Mouse (Mus musculus): ENCODE results near the gene A930033H14Rik. TPM values are rescaled to one million over a fixed set of nuclear protein-coding genes. Genes with fewer than 3 reads are reported as not detected.
A peak's percentile ranks its signal among the peaks of the same experiment; 100 is the strongest.

A930033H14Rik gene
- polyA plus RNA-seq, 1 experiment: 1.1 TPM

DNA sequence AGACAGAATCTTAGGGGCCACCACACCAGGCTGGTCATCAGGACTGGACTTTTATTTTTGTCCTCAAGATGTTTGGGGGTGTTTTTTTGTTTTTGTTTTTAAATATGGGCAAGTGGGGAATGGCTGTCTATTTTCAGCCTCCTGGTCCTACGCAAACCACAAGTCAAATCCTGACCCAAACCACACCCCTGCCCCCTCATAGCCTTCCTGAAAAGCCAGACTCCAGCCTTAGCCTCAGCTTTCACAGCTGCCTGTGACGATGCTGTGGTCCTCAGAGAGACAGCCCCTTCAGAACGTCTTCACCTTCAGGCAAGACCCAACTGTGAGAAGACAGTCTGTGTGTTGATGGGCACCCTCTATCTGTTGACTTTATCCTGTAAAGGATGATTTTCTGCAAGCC is 33.9 kb upstream of the A930033H14Rik start:
- Histone ChIP-seq H3K36me3 (ENCODE audit: control insufficient read depth, insufficient read depth, low read length) (no peaks in the 10 kb centered on the region; the same call in 1 of the 2 replicates), H3K27me3 (replicated peaks; ENCODE audit: control insufficient read depth, insufficient read depth, low read length) (no peaks in the 10 kb centered on the region), H3K4me3 (ENCODE audit: insufficient read depth, low read depth, low read length) (no peak overlapping the region), H3K4me1 (ENCODE audit: control insufficient read depth, insufficient read depth, low read length) (peaks cover 45% of the 10 kb centered on the region), H3K27ac (ENCODE audit: insufficient read depth, low read depth, low read length) (peak overlapping the region; percentile 47)
- no peak for DNase-seq
- 60% methylated on average over 3 of the region's 3 CpGs for WGBS
- TF ChIP-seq POLR2A (IDR thresholded peaks at IDR 0.05; ENCODE audit: low read depth, low read length) (no peak), CTCF (conservative IDR thresholded peaks at IDR 0.05; ENCODE audit: insufficient read depth, insufficient read length, low read depth, low read length) (no peak)

DNA sequence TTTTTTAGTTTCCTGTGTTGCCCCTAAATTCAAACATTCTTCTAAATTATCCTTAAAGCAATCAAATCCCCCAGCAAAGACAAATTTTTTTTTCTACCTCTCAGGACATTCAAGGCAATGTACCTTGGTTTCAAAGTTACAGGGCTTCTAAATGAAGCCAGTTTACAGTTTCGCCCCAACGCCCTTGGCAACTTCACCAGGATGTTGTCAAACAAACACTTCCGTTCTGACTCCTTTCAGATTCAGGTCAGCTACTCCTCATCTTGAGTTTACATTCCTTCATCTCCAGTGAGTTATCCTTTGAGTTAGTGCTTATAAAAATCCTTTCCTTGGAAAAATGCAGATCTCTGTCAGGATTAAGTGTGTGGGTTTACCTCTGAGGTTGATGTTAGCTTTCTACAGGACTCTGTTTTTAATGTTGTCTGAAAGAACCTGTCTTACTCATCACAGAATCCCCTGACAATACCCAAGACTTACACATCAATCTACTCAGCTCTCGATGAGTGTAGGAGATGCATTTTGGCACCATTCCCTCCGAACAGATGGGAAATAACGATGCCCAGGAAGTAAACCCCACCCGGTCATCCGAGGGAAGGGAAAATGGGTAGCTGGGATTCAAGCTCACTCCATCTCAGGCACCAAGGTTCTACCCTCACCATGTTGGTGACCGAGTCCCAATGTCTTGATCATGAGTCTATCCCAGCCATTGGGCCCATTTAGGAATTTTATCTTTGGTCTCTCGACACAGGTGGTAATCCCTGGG is 33.2 kb upstream of the A930033H14Rik start:
- no peaks in the 10 kb centered on the region for H3K27me3 ChIP-seq (replicated peaks; ENCODE audit: control insufficient read depth, insufficient read depth, low read length)

DNA sequence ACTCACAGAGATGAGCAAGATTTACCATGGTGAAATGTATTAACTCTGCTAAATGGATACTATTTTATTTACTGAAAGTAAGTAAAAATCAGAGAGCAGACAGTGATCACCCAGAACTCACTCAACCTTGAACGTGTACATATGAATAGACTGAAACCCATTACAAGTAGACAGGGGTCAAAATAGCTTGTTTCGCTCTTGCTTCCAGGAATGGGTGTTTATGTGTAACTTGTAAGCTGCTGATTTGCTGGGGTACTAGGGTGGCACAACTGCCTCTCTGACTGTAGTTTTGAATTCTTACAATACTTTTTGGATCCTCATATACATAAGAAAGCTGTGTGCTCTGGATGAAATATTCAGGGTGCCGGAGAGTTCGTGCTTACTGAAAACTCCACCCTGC is 32.3 kb upstream of the A930033H14Rik start:
- peak overlapping the region; percentile 52 for H3K27ac ChIP-seq (ENCODE audit: insufficient read depth, low read depth, low read length)
- 60% methylated on average over 4 of the region's 4 CpGs for WGBS
- peaks cover 40% of the 10 kb centered on the region for H3K4me1 ChIP-seq (ENCODE audit: control insufficient read depth, insufficient read depth, low read length)
- TF ChIP-seq CTCF (conservative IDR thresholded peaks at IDR 0.05; ENCODE audit: insufficient read depth, insufficient read length, low read depth, low read length): no peak
- no peak for TF ChIP-seq POLR2A (IDR thresholded peaks at IDR 0.05; ENCODE audit: low read depth, low read length)
- H3K4me3 ChIP-seq (ENCODE audit: insufficient read depth, low read depth, low read length): no peak overlapping the region
- no peaks in the 10 kb centered on the region; the same call in 1 of the 2 replicates for H3K36me3 ChIP-seq (ENCODE audit: control insufficient read depth, insufficient read depth, low read length)
- DNase-seq: peak; percentile 74
- no peaks in the 10 kb centered on the region for H3K27me3 ChIP-seq (replicated peaks; ENCODE audit: control insufficient read depth, insufficient read depth, low read length)

More for the DNA sequence above, 33.2 kb upstream of the A930033H14Rik start:
- peaks cover 43% of the 10 kb centered on the region for H3K4me1 ChIP-seq (ENCODE audit: control insufficient read depth, insufficient read depth, low read length)
- DNase-seq: peak; percentile 79
- H3K4me3 ChIP-seq (ENCODE audit: insufficient read depth, low read depth, low read length): no peak overlapping the region
- H3K27ac ChIP-seq (ENCODE audit: insufficient read depth, low read depth, low read length): peak overlapping the region; percentile 47
- WGBS: 63% methylated on average over 10 of the region's 10 CpGs
- TF ChIP-seq CTCF (conservative IDR thresholded peaks at IDR 0.05; ENCODE audit: insufficient read depth, insufficient read length, low read depth, low read length) (no peak), POLR2A (IDR thresholded peaks at IDR 0.05; ENCODE audit: low read depth, low read length) (no peak)
- H3K36me3 ChIP-seq (ENCODE audit: control insufficient read depth, insufficient read depth, low read length): no peaks in the 10 kb centered on the region; the same call in 1 of the 2 replicates

DNA sequence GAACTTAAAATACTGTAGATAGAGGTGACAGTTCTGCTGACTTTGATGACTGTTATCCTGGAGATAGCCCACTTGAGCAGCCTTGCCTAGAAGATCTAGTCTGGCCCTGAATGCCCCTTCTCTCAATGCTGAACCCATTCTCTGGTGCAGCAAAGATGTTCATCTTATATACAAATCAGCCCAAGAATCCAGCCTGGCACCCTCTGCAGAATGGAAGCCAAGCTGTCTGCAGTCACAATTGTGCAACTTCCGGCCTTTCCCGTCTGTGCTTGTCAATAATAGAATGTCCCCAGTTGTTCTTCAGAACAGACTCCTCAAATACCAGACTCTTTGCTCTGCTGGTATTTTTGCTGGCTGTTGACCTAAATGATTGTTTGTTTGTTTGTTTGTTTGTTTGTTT is 27.6 kb upstream of the A930033H14Rik start:
- DNase-seq: peak; percentile 59
- Histone ChIP-seq H3K27ac (ENCODE audit: insufficient read depth, low read depth, low read length) (no peak overlapping the region), H3K4me1 (ENCODE audit: control insufficient read depth, insufficient read depth, low read length) (peaks cover 23% of the 10 kb centered on the region; the same call in 1 of the 2 replicates), H3K27me3 (replicated peaks; ENCODE audit: control insufficient read depth, insufficient read depth, low read length) (no peaks in the 10 kb centered on the region), H3K36me3 (ENCODE audit: control insufficient read depth, insufficient read depth, low read length) (no peaks in the 10 kb centered on the region), H3K4me3 (ENCODE audit: insufficient read depth, low read depth, low read length) (no peak overlapping the region)
- TF ChIP-seq POLR2A (IDR thresholded peaks at IDR 0.05; ENCODE audit: low read depth, low read length): no peak
- no peak for TF ChIP-seq CTCF (conservative IDR thresholded peaks at IDR 0.05; ENCODE audit: insufficient read depth, insufficient read length, low read depth, low read length)
- WGBS: 81% methylated on average over 2 of the region's 2 CpGs

DNA sequence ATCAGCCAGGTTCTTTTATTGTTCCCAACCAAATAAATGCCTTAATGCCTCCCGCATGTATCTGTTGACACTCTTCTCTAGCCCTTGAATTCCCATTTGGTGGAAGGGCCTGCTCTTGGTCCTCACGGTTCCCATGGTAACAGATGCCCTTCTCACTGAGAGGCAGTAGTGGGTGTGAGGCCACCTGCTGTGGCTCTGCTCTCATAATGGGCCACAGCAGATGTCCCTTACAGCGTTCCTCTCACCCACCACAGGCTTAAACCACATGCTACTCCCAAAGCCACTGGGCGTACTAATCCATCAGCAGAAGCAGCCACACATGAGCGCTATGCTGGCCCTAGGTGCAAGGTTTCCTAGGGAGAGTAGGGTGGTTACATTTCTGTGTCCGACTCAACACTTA is 25.4 kb upstream of the A930033H14Rik start:
- peaks cover 7% of the 10 kb centered on the region; the same call in 1 of the 2 replicates for H3K4me1 ChIP-seq (ENCODE audit: control insufficient read depth, insufficient read depth, low read length)
- 79% methylated on average over 6 of the region's 6 CpGs for WGBS
- TF ChIP-seq POLR2A (IDR thresholded peaks at IDR 0.05; ENCODE audit: low read depth, low read length) (no peak), CTCF (conservative IDR thresholded peaks at IDR 0.05; ENCODE audit: insufficient read depth, insufficient read length, low read depth, low read length) (no peak)

DNA sequence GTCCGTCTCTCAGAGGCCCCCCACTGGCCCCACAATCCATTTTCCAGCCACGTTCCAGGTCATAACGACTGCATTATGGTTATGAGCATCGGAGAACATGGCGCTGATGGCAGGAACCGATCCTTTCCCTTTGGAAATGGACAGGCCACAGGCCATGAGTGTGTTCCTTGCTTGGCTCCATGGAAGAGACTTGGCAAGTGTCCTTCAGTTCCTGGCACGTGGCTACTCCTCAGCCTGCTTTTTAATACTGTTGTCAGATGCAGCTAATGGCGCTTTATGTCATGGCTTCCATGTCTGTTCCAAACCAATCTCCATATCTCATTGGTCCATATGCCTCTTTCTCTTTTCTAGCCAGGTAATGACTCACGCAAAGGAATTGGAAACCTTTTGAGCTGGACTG is 24.9 kb upstream of the A930033H14Rik start:
- Histone ChIP-seq H3K36me3 (ENCODE audit: control insufficient read depth, insufficient read depth, low read length) (no peaks in the 10 kb centered on the region), H3K27me3 (replicated peaks; ENCODE audit: control insufficient read depth, insufficient read depth, low read length) (no peaks in the 10 kb centered on the region), H3K4me1 (ENCODE audit: control insufficient read depth, insufficient read depth, low read length) (peaks cover 7% of the 10 kb centered on the region; the same call in 1 of the 2 replicates), H3K4me3 (ENCODE audit: insufficient read depth, low read depth, low read length) (no peak overlapping the region), H3K27ac (ENCODE audit: insufficient read depth, low read depth, low read length) (no peak overlapping the region)
- TF ChIP-seq CTCF (conservative IDR thresholded peaks at IDR 0.05; ENCODE audit: insufficient read depth, insufficient read length, low read depth, low read length): no peak
- no peak for TF ChIP-seq POLR2A (IDR thresholded peaks at IDR 0.05; ENCODE audit: low read depth, low read length)
- DNase-seq: no peak
- WGBS: 91% methylated on average over 9 of the region's 9 CpGs

More for the DNA sequence above, 25.4 kb upstream of the A930033H14Rik start:
- Histone ChIP-seq H3K27ac (ENCODE audit: insufficient read depth, low read depth, low read length) (no peak overlapping the region), H3K36me3 (ENCODE audit: control insufficient read depth, insufficient read depth, low read length) (no peaks in the 10 kb centered on the region), H3K27me3 (replicated peaks; ENCODE audit: control insufficient read depth, insufficient read depth, low read length) (no peaks in the 10 kb centered on the region), H3K4me3 (ENCODE audit: insufficient read depth, low read depth, low read length) (no peak overlapping the region)
- DNase-seq: no peak

DNA sequence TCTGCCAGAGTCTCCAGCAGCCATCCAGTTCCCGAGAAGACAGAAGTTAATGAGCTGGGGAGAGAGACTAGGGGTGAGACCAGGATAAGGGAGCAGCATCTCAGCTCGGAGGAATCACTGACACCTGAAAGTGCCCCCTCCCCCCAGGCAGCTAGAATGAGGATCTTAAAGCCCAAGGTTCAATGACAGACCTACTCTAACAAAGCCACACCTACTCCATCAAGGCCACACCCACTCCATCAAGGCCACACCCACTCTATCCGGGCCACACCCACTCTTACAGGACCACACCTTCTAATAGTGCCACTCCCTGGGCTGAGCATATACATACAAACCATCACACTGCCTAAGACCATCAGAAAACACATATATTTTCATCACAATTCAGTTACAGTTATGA is 24.3 kb upstream of the A930033H14Rik start:
- H3K27ac ChIP-seq (ENCODE audit: insufficient read depth, low read depth, low read length): no peak overlapping the region
- 55% methylated on average over 3 of the region's 3 CpGs for WGBS
- H3K4me1 ChIP-seq (ENCODE audit: control insufficient read depth, insufficient read depth, low read length): peaks cover 7% of the 10 kb centered on the region; the same call in 1 of the 2 replicates
- no peak overlapping the region for H3K4me3 ChIP-seq (ENCODE audit: insufficient read depth, low read depth, low read length)
- TF ChIP-seq CTCF (conservative IDR thresholded peaks at IDR 0.05; ENCODE audit: insufficient read depth, insufficient read length, low read depth, low read length) (no peak), POLR2A (IDR thresholded peaks at IDR 0.05; ENCODE audit: low read depth, low read length) (no peak)
- DNase-seq: no peak
- no peaks in the 10 kb centered on the region for H3K36me3 ChIP-seq (ENCODE audit: control insufficient read depth, insufficient read depth, low read length)
- no peaks in the 10 kb centered on the region for H3K27me3 ChIP-seq (replicated peaks; ENCODE audit: control insufficient read depth, insufficient read depth, low read length)
